Mouse (Mus musculus): ENCODE measurements around the gene Lrmda.

DNA sequence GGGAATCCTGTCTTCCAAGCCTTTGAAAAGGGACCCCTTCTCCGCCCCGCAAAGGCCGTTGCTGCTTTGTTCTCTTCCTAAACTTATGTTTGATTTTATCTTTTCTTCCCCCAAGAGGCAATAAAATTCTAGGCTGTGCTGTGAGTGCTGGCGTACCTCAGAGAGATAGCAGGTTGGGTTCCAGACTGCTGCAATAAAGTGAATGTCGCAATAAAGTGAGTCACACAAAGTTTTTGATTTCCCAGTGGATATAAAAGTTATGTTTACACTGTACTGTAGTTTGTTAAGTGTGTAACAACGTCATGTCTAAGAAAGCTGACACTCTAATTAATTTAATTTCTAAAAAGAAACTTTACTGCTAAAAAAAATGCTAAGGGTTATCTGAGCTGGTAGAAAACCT is 22.6 kb downstream of the Lrmda start:
- TF ChIP-seq CTCF (conservative IDR thresholded peaks at IDR 0.05; ENCODE audit: low read length) (no peak), POU5F1 (IDR thresholded peaks at IDR 0.05; ENCODE audit: borderline replicate concordance, low read length) (no peak), NANOG (IDR thresholded peaks at IDR 0.05; ENCODE audit: borderline replicate concordance, low read length) (no peak)
